11 mouse cellular contexts compared by ENCODE assay signal in genomic region chr2:68945976-68946375, GRCm38 (mm10).
"Had no signal": no experiment of that assay in that cellular context is flagged by ENCODE, and none has a peak within 500 bp of the region (broad histone marks: within the 10 kb centered on the region; RNA-seq: fewer than 3 reads in every experiment).

No protein-coding gene starts in this region.

- H3K9ac ChIP-seq: hindbrain, embryonic 14.5 days; limb, embryonic 12.5 days; liver, embryonic 14.5 days; midbrain, embryonic 13.5 days had no signal

- H3K27me3 ChIP-seq: limb, embryonic 12.5 days; midbrain, embryonic 13.5 days had no signal

- H3K4me3 ChIP-seq: limb, embryonic 12.5 days; midbrain, embryonic 13.5 days had no signal

- DNase-seq: kidney, adult 2 months; kidney, postnatal 36 days; layer of hippocampus, adult 9-11 months; lung, postnatal 36 days; right cerebral cortex, postnatal 14 days; thymus, postnatal 4 days had no signal

- ATAC-seq: midbrain, embryonic 13.5 days had no signal

- H3K4me2 ChIP-seq: hindbrain, embryonic 14.5 days; limb, embryonic 12.5 days; midbrain, embryonic 13.5 days had no signal

- H3K4me1 ChIP-seq: limb, embryonic 12.5 days; midbrain, embryonic 13.5 days had no signal

- H3K27ac ChIP-seq: hindbrain, embryonic 14.5 days; limb, embryonic 12.5 days; liver, embryonic 14.5 days; midbrain, embryonic 13.5 days; stomach, postnatal 0 days had no signal
